ENCODE assay signal across 16 mouse cellular contexts in the genomic region with DNA sequence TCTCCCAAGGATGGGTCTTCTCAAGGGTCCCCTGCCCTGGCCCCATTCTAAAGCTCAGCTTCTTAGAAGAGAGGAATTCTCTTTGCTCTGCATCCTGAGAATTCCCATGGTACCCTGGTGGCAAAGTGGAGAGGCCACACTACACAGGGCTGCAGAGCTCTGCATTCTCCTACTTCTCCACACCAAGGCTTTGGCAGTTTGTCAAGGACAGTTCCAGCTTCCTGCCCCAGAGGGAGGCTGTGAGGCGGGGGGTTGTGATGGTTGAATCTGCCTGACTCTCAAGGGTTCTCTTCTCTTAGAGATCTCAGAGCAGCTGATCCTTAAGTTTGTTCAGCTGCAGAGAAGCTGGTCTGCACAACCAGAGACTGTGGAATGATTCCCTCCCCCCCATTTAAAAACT. TPM values are rescaled to one million over a fixed set of nuclear protein-coding genes. Genes with fewer than 3 reads are reported as not detected.
DNase-seq lines count a peak whose midpoint lies in the region; ATAC-seq and TF ChIP-seq lines count a peak whose summit lies in the region.
"Had no signal": no experiment of that assay in that cellular context is flagged by ENCODE, and none has a peak within 500 bp of the region (broad histone marks: within the 10 kb centered on the region; RNA-seq: fewer than 3 reads in every experiment).

No protein-coding gene starts in this region.

- 0 out of 2 replicates have a peak overlapping the region, but pooled peaks have one; percentile 43 for H3K27ac ChIP-seq in forebrain, embryonic 12.5 days
- no peak overlapping the region for H3K27ac ChIP-seq in forebrain, embryonic 11.5 days (ENCODE audit: low read depth, low read length)
- H3K27ac ChIP-seq in layer of hippocampus, adult 2 months, result no peak overlapping the region
- H3K27ac ChIP-seq: hindbrain, embryonic 15.5 days; limb, embryonic 13.5 days; liver, embryonic 15.5 days; neural tube, embryonic 13.5 days had no signal

- DNase-seq in forebrain, embryonic 11.5 days (ENCODE audit: low spot score), result no peak
- no peak for DNase-seq in layer of hippocampus, adult 2 months (ENCODE audit: low spot score in 2 of 2)
- DNase-seq in layer of hippocampus, postnatal 36 days, result no peak
- DNase-seq in ovary, postnatal 36 days (ENCODE audit: low spot score), result peak; percentile 39
- DNase-seq in ovary, postnatal 10 days (ENCODE audit: low spot score), result no peak
- DNase-seq in gastrocnemius, adult 8-10 months (ENCODE audit: low spot score in 2 of 2), result no peak
- DNase-seq: cerebellum, adult 11 months; kidney, adult 9 months; thymus, adult 18-20 months had no signal

- H3K9ac ChIP-seq in forebrain, embryonic 12.5 days, result no peak overlapping the region
- no peak overlapping the region for H3K9ac ChIP-seq in forebrain, embryonic 11.5 days (ENCODE audit: low read length)
- H3K9ac ChIP-seq: hindbrain, embryonic 15.5 days; limb, embryonic 13.5 days; liver, embryonic 15.5 days; neural tube, embryonic 13.5 days had no signal

- peak; percentile 40 for TF ChIP-seq CTCF in layer of hippocampus, adult 2 months (conservative IDR thresholded peaks at IDR 0.05)

- 86% methylated on average over 1 of the region's 1 CpGs for WGBS in forebrain, embryonic 12.5 days
- WGBS in forebrain, embryonic 11.5 days, result 73% methylated on average over 1 of the region's 1 CpGs

- H3K9me3 ChIP-seq in forebrain, embryonic 12.5 days, result no peaks in the 10 kb centered on the region
- no peaks in the 10 kb centered on the region for H3K9me3 ChIP-seq in forebrain, embryonic 11.5 days (ENCODE audit: control insufficient read depth, low read length)
- H3K9me3 ChIP-seq: hindbrain, embryonic 15.5 days; limb, embryonic 13.5 days; liver, embryonic 15.5 days; neural tube, embryonic 13.5 days had no signal

- H3K36me3 ChIP-seq in forebrain, embryonic 12.5 days (replicated peaks), result peaks cover 20% of the 10 kb centered on the region
- peaks cover 3% of the 10 kb centered on the region for H3K36me3 ChIP-seq in forebrain, embryonic 11.5 days (ENCODE audit: control insufficient read depth, insufficient read depth, low read length)
- H3K36me3 ChIP-seq: hindbrain, embryonic 15.5 days; limb, embryonic 13.5 days; liver, embryonic 15.5 days; neural tube, embryonic 13.5 days had no signal

- H3K4me2 ChIP-seq in forebrain, embryonic 12.5 days, result no peak overlapping the region
- no peak overlapping the region for H3K4me2 ChIP-seq in forebrain, embryonic 11.5 days (ENCODE audit: low read depth, low read length, severe bottlenecking)
- H3K4me2 ChIP-seq: hindbrain, embryonic 15.5 days; limb, embryonic 13.5 days; liver, embryonic 15.5 days; neural tube, embryonic 13.5 days had no signal

- peaks cover 19% of the 10 kb centered on the region for H3K4me1 ChIP-seq in forebrain, embryonic 12.5 days
- H3K4me1 ChIP-seq in forebrain, embryonic 11.5 days (replicated peaks; ENCODE audit: control insufficient read depth, insufficient read depth, low read length), result peaks cover 2% of the 10 kb centered on the region; the same call in 1 of the 2 replicates

- no peaks in the 10 kb centered on the region for H3K27me3 ChIP-seq in forebrain, embryonic 12.5 days
- H3K27me3 ChIP-seq in forebrain, embryonic 11.5 days (ENCODE audit: control insufficient read depth, insufficient read depth, low read length), result no peaks in the 10 kb centered on the region
- H3K27me3 ChIP-seq: hindbrain, embryonic 15.5 days; liver, embryonic 15.5 days; neural tube, embryonic 13.5 days had no signal

- H3K4me3 ChIP-seq in forebrain, embryonic 12.5 days (replicated peaks), result no peak overlapping the region
- H3K4me3 ChIP-seq in forebrain, embryonic 11.5 days (ENCODE audit: low read depth, low read length), result no peak overlapping the region
- H3K4me3 ChIP-seq in layer of hippocampus, adult 2 months, result no peak overlapping the region
- H3K4me3 ChIP-seq: hindbrain, embryonic 15.5 days; limb, embryonic 13.5 days; liver, embryonic 15.5 days; neural tube, embryonic 13.5 days had no signal

- no peak for ATAC-seq in forebrain, embryonic 12.5 days (ENCODE audit: low FRiP score)
- no peak for ATAC-seq in forebrain, embryonic 11.5 days (replicated peaks; ENCODE audit: low FRiP score)
- ATAC-seq in inflammation-experienced regulatory T-cells, adult 6 months, result no peak

RNA-seq across cellular contexts. Expression of gene Tnfrsf19, which starts 23.9 kb away (rescaled TPM):
- 92.5 and 118 TPM in 2 replicates for polyA plus RNA-seq in forebrain, embryonic 12.5 days (2016; fragmentation: Nextera tagmentation; extraction: Ambion mirVana)
- polyA plus RNA-seq in forebrain, embryonic 11.5 days (2014; fragmentation: Nextera tagmentation; extraction: Ambion mirVana), result 127 and 138 TPM in 2 replicates
- total RNA-seq in layer of hippocampus, adult 2 months (2021), result 10 to 100 TPM; 49.0 to 50.0 TPM
- 10 to 100 TPM; 48.4 to 48.7 TPM for total RNA-seq in layer of hippocampus, postnatal 36 days (2021)
- polyA plus RNA-seq in inflammation-experienced regulatory T-cells, adult 6 months (2017; shearing (Covaris generic)), result not detected
- 1 to 10 TPM; 4.0 to 8.4 (median 7.3) TPM for total RNA-seq in gastrocnemius, adult 8-10 months (2022)
- total RNA-seq: monocyte, adult 5-6 weeks had no signal

Comparison
In these comparisons a context has a peak if more than half of its experiments do, and no peak if none do; other contexts are left out.
1. RNA of gene Tnfrsf19, which starts 23.9 kb away (total RNA-seq): 49.0 to 50.0 TPM in layer of hippocampus, adult 2 months and 48.4 to 48.7 TPM in layer of hippocampus, postnatal 36 days; 4.0 to 8.4 TPM in gastrocnemius, adult 8-10 months; every median in the first group is over 4 times any median in the second.